Mouse (Mus musculus) kidney, embryonic 15.5 days (tissue): ENCODE results near the gene Prkcb. TPM values are rescaled to one million over a fixed set of nuclear protein-coding genes. Genes with fewer than 3 reads are reported as not detected.

Source experiments
- ATAC-seq: fragments of 200-750 bp; cut with Nextera tagmentation; replicated peaks from 2 replicates; pipeline ENCODE4 v1.8.0; 2017; ENCODE audit warnings: moderate TSS enrichment; ENCODE audit not compliant: low FRiP score
- H3K27ac ChIP-seq: fragments of 300-500 bp; sonication (generic); 2 replicates; pipeline ENCODE4 v1.5.1; 2015; ENCODE audit warnings: mild to moderate bottlenecking, inconsistent platforms
- H3K27me3 ChIP-seq: fragments of 300-500 bp; sonication (generic); 2 replicates; pipeline ENCODE4 v1.6.1; 2015; ENCODE audit warnings: inconsistent platforms
- H3K36me3 ChIP-seq: fragments of 300-500 bp; sonication (generic); 2 replicates; pipeline ENCODE4 v1.6.1; 2015; ENCODE audit warnings: inconsistent platforms
- H3K4me1 ChIP-seq: fragments of 300-500 bp; sonication (generic); 2 replicates; pipeline ENCODE4 v1.6.1; 2015; ENCODE audit warnings: inconsistent platforms
- H3K4me2 ChIP-seq: fragments of 300-500 bp; sonication (generic); 2 replicates; pipeline ENCODE4 v1.6.1; 2015; ENCODE audit warnings: moderate library complexity, mild to moderate bottlenecking, inconsistent platforms
- H3K4me3 ChIP-seq: fragments of 300-500 bp; sonication (generic); replicated peaks from 2 replicates; pipeline ENCODE4 v1.5.1; 2015; ENCODE audit warnings: mild to moderate bottlenecking, inconsistent platforms
- H3K9ac ChIP-seq: fragments of 300-500 bp; sonication (generic); 2 replicates; pipeline ENCODE4 v1.6.1; 2015; ENCODE audit warnings: mild to moderate bottlenecking, inconsistent platforms
- H3K9me3 ChIP-seq: fragments of 300-500 bp; sonication (generic); replicated peaks from 2 replicates; pipeline ENCODE4 v1.6.1; 2016; ENCODE audit warnings: inconsistent platforms
- WGBS: fragments of 180-500 bp; shearing (Covaris S2); methylation state at CpG from one replicate; pipeline ENCODE4 v1.1.7; 2015; ENCODE audit warnings: mixed read lengths; 5-methylcytosine and 5-hydroxymethylcytosine counted together
- polyA plus RNA-seq: library from polyadenylated mRNA; unstranded; fragments of >200 nt; fragmentation: Nextera tagmentation; extraction: Ambion mirVana; gene quantifications from 2 replicates; pipeline ENCODE4 v1.2.1, GENCODE M21; 2015

Prkcb gene
- polyA plus RNA-seq, 1 experiment from 2014 or later = 5.9 TPM

GRCm38 (mm10) chr7:122512430-122512966 is 223.9 kb downstream of the Prkcb start:
- 77% methylated on average over 13 of the region's 13 CpGs for WGBS
- H3K27me3 ChIP-seq = no peaks in the 10 kb centered on the region
- H3K9me3 ChIP-seq = no peaks in the 10 kb centered on the region
- ATAC-seq = no peak
- H3K27ac ChIP-seq = no peak overlapping the region
- H3K4me3 ChIP-seq = no peak overlapping the region
- H3K36me3 ChIP-seq = no peaks in the 10 kb centered on the region
- H3K4me1 ChIP-seq = no peaks in the 10 kb centered on the region
- no peak overlapping the region for H3K9ac ChIP-seq
- H3K4me2 ChIP-seq = no peak overlapping the region

DNA sequence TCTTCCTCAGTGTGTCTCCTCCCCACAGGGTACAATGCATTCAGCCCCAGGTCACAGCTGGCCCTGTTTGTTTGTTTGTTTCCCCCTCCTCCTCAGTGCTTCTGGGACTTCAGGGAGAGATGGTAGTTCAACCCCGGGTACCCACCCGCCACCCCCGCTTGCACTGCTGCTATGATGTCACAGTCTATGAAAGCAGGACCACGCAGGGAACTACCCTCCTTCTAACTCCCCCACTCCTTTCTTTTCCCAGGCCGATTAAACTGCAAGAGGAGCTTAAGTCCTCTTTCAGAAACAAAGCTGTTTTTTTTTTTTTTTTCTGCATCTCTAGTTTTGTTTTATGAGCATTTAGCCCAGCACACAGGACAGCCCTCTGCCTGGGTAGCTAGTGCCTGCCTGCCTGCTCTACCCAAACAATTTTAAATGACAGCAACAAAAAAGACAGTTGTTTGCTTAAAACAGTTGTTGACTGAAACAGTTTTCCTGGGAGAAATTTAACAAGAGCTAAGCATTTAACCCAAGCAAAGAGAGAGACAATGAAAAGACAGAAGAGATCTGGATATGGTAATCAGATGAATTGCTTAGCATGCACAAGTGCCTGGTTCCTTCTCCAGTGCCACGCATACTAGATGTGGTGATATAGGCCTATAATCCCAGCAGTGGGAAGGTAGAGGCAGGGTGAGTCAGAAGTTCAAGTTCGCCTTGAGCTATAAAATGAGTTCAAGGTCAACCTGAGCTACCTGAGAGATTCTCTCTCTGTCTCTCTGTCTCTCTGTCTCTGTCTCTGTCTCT is 232.5 kb downstream of the Prkcb start:
- no peak for ATAC-seq
- WGBS = 52% methylated on average over 7 of the region's 7 CpGs
- no peaks in the 10 kb centered on the region for H3K36me3 ChIP-seq

GRCm38 (mm10) chr7:122528201-122528600 is 239.7 kb downstream of the Prkcb start:
- no peak overlapping the region for H3K4me2 ChIP-seq
- no peak overlapping the region for H3K27ac ChIP-seq
- no peaks in the 10 kb centered on the region for H3K9me3 ChIP-seq
- no peaks in the 10 kb centered on the region for H3K36me3 ChIP-seq
- H3K9ac ChIP-seq = no peak overlapping the region
- no peak for ATAC-seq
- H3K4me3 ChIP-seq = no peak overlapping the region
- 95% methylated on average over 11 of the region's 11 CpGs for WGBS
- H3K4me1 ChIP-seq = no peaks in the 10 kb centered on the region
- no peaks in the 10 kb centered on the region for H3K27me3 ChIP-seq

More for the DNA sequence above, 232.5 kb downstream of the Prkcb start:
- Histone ChIP-seq H3K4me3 (no peak overlapping the region), H3K27me3 (no peaks in the 10 kb centered on the region), H3K9ac (no peak overlapping the region), H3K4me2 (no peak overlapping the region), H3K9me3 (no peaks in the 10 kb centered on the region), H3K4me1 (no peaks in the 10 kb centered on the region), H3K27ac (no peak overlapping the region)

- 92% methylated on average over 5 of the region's 5 CpGs for WGBS
Measured at GRCm38 (mm10) chr7:122528646-122529045, 240.1 kb downstream of the Prkcb start.

DNA sequence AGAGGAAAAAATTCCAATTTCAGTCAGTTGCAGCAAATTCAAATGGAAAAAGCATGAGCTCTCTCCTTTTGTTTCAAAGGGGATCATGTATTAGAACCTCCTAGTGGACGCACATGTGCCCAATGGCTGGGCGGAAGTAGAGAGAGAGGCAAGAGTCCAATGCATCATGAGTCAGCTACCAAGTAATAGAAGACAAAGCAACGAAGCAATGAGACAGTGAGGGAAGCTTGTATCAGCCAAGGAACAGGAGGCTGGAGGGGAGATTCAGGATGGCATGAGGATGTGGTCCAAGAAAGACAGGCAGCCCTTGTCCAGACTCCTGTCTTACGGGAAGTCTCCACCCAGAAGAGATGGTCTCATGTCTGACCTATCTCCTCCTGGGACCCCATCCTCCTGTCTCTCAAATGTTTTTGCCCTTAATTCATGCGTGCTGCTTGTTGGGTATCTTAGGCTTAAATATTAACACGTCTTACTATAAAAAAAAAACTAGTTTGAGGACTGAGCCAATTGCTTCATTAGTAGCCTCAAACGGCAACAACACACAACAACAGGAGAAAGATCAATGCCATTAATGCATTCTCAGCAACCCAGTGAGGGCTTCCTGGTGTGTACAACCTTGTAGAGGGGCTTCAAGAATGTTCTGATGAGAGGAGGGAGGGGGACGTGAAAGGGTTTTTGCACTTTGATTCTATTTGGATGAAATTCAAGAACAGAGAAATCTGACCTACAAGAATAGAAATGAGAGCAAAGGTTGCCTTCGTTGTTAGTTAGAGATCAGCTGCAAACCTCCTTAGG is 245.2 kb downstream of the Prkcb start:
- no peak overlapping the region for H3K4me2 ChIP-seq
- ATAC-seq = no peak
- no peak overlapping the region for H3K4me3 ChIP-seq
- H3K9me3 ChIP-seq = no peaks in the 10 kb centered on the region
- no peaks in the 10 kb centered on the region for H3K36me3 ChIP-seq
- H3K27ac ChIP-seq = no peak overlapping the region
- H3K4me1 ChIP-seq = no peaks in the 10 kb centered on the region
- H3K9ac ChIP-seq = no peak overlapping the region
- WGBS = 87% methylated on average over 9 of the region's 9 CpGs
- H3K27me3 ChIP-seq = no peaks in the 10 kb centered on the region

More at GRCm38 (mm10) chr7:122528646-122529045, 240.1 kb downstream of the Prkcb start:
- Histone ChIP-seq H3K9ac (no peak overlapping the region), H3K36me3 (no peaks in the 10 kb centered on the region), H3K27ac (no peak overlapping the region), H3K4me2 (no peak overlapping the region), H3K27me3 (no peaks in the 10 kb centered on the region), H3K4me3 (no peak overlapping the region), H3K9me3 (no peaks in the 10 kb centered on the region), H3K4me1 (no peaks in the 10 kb centered on the region)
- no peak for ATAC-seq

- Histone ChIP-seq H3K36me3 (no peaks in the 10 kb centered on the region), H3K27ac (no peak overlapping the region), H3K9me3 (no peaks in the 10 kb centered on the region), H3K4me2 (no peak overlapping the region), H3K27me3 (no peaks in the 10 kb centered on the region), H3K4me3 (no peak overlapping the region), H3K4me1 (no peaks in the 10 kb centered on the region), H3K9ac (no peak overlapping the region)
- no peak for ATAC-seq
- 86% methylated on average over 3 of the region's 3 CpGs for WGBS
Measured at GRCm38 (mm10) chr7:122544616-122545015, 256.1 kb downstream of the Prkcb start.

DNA sequence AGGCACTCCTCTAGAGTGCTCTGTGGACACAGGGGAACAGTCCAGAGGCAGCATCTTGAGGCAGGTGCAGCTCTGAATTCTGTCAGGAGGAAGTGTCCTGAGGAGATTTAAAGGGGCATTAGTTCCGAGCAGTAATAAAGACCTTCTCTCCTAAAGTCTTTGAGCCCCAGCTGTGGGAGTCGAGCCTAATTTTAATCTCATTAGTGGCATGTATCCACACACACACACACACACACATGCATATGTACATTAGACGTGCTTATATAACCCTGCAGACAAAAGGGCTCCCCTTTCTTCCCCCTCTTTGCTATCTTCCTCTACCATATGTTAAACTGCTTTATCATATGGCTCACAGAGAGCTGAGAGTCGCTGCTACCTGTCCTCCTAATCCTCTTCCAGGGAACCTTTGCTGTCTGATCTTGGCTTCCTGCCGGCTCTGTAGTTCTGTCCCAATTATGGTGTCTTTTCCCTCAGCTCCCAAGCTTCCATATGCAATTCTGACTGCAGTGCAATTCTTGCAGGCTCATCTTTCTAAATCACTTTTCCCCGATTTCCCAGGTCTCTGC is 268.1 kb downstream of the Prkcb start:
- Histone ChIP-seq H3K4me2 (no peak overlapping the region), H3K4me3 (no peak overlapping the region), H3K36me3 (no peaks in the 10 kb centered on the region), H3K27ac (no peak overlapping the region), H3K9ac (no peak overlapping the region), H3K27me3 (no peaks in the 10 kb centered on the region), H3K4me1 (no peaks in the 10 kb centered on the region), H3K9me3 (no peaks in the 10 kb centered on the region)
- no peak for ATAC-seq
- WGBS = 53% methylated on average over 6 of the region's 6 CpGs

GRCm38 (mm10) chr7:122558085-122558811 is 269.7 kb downstream of the Prkcb start:
- ATAC-seq = no peak
- H3K4me2 ChIP-seq = no peak overlapping the region
- H3K9me3 ChIP-seq = no peaks in the 10 kb centered on the region
- H3K9ac ChIP-seq = no peak overlapping the region
- no peaks in the 10 kb centered on the region for H3K36me3 ChIP-seq
- no peak overlapping the region for H3K27ac ChIP-seq
- no peaks in the 10 kb centered on the region for H3K4me1 ChIP-seq
- no peaks in the 10 kb centered on the region for H3K27me3 ChIP-seq
- no peak overlapping the region for H3K4me3 ChIP-seq
- 61% methylated on average over 7 of the region's 7 CpGs for WGBS

DNA sequence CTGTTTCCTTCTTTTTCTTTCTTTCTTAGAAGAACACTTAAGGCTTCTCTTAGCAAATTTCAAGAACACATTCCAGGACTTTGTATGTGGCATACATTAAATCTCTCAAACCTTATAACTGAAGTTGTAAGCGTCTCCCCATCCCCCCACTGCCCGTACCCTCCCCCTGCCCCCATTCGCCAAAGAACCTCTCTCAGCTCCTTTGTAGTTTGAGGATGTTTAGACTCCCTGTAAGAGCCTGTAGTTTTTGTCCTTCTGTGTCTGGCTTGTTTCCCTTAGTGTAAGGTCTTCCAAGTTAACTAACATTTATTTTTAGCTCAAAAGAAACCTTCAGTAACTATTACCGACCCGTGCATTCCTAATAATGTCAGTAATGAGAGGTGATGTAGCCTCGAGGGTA is 270.4 kb downstream of the Prkcb start:
- Histone ChIP-seq H3K27ac (no peak overlapping the region), H3K4me2 (no peak overlapping the region), H3K27me3 (no peaks in the 10 kb centered on the region), H3K4me1 (no peaks in the 10 kb centered on the region), H3K4me3 (no peak overlapping the region), H3K9me3 (no peaks in the 10 kb centered on the region), H3K36me3 (no peaks in the 10 kb centered on the region), H3K9ac (no peak overlapping the region)
- WGBS = 43% methylated on average over 6 of the region's 6 CpGs
- no peak for ATAC-seq

DNA sequence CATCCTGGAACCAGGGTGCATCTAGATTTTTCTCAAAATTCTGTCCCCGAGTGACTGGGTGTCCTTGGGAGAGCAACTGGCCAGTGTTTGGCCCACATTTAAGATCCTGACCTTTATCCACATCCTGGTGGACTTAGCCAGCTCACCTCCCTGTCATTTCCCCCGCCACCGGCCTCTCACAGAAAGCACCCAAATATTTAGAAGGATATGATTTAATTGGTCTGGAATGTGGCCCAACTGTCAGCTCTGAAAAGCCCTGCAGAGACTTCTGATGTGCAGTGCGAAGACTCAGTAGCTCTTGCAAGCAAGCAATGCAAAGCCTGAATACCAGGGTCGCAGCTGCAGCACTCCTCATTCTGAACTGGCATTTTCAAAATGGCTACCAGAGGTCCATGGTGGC is 274.0 kb downstream of the Prkcb start:
- Histone ChIP-seq H3K4me3 (no peak overlapping the region), H3K27ac (no peak overlapping the region), H3K4me2 (no peak overlapping the region), H3K36me3 (no peaks in the 10 kb centered on the region), H3K9ac (no peak overlapping the region), H3K27me3 (no peaks in the 10 kb centered on the region), H3K9me3 (no peaks in the 10 kb centered on the region), H3K4me1 (no peaks in the 10 kb centered on the region)
- no peak for ATAC-seq
- 62% methylated on average over 5 of the region's 5 CpGs for WGBS

GRCm38 (mm10) chr7:122565371-122565770 is 276.8 kb downstream of the Prkcb start:
- no peaks in the 10 kb centered on the region for H3K4me1 ChIP-seq
- H3K27ac ChIP-seq = no peak overlapping the region
- H3K27me3 ChIP-seq = no peaks in the 10 kb centered on the region
- H3K4me3 ChIP-seq = no peak overlapping the region
- 93% methylated on average over 1 of the region's 1 CpGs for WGBS
- H3K36me3 ChIP-seq = no peaks in the 10 kb centered on the region
- no peaks in the 10 kb centered on the region for H3K9me3 ChIP-seq
- H3K4me2 ChIP-seq = no peak overlapping the region
- ATAC-seq = no peak
- H3K9ac ChIP-seq = no peak overlapping the region
